Mouse (Mus musculus): Measurements from ENCODE around the gene S100pbp. TPM values are rescaled to one million over a fixed set of nuclear protein-coding genes. Genes with fewer than 3 reads are reported as not detected.

The S100pbp gene
- polyA plus RNA-seq, 1 experiment from 2014 or later = 24.3 TPM

DNA sequence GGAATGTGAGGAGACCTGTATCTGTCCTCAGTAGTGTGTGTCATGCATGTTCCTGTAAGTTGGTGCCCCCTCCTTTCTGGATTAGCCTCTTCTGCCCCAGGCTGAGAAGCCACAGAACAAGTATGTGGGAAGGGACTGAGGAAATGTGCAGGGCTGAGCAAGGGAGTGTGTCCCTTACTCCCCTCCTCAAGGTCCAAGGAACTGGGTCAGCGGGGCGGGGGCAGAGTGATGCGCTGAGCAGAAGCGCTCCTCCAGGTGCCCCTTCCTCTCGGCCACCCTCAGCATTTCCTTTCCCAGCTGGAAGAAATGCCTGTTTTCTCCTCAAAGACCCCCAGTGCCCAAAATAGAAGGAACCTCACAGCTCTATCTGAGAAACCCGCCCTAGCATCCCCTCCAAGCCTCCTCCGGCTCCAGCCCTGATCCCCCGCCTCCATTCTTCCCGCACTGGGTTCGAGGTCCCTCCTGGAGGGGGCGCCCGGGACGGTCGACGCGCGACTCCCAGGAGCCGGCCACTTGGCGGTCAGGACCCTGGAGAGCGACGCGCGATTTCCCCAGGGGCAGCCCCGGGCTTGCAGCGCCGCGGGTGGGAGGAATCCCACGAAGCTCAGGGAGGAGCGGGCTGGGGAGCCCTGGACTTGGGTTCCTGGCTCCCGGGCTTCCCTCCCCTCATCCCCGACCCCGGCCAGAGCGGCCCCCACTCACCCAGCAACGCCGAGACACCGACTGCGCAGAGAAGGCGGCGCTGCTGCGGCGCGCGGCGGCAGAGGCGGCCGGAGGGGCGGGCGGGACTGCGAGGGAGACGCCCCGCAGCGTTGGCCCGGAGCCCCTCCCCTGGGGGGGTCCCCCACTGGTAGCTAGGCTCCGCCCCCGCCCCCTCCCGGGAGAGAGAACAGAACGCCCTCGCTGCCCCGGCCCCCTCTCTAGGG, 68.7 kb downstream of the S100pbp start:
- peaks cover 30% of the 10 kb centered on the region for H3K4me1 ChIP-seq
- no peak overlapping the region for H3K27ac ChIP-seq
- 1% methylated on average over 59 of the region's 59 CpGs for WGBS
- peak; percentile 71 for ATAC-seq (replicated peaks; ENCODE audit: low FRiP score)
- H3K4me2 ChIP-seq = peak overlapping the region; percentile 91
- no peaks in the 10 kb centered on the region for H3K9me3 ChIP-seq (replicated peaks)
- peak overlapping the region; percentile 54 for H3K4me3 ChIP-seq (replicated peaks)
- H3K36me3 ChIP-seq = no peaks in the 10 kb centered on the region
- peaks cover 60% of the 10 kb centered on the region for H3K27me3 ChIP-seq
- H3K9ac ChIP-seq = 0 out of 2 replicates have a peak overlapping the region, but pooled peaks have one; percentile 9

DNA sequence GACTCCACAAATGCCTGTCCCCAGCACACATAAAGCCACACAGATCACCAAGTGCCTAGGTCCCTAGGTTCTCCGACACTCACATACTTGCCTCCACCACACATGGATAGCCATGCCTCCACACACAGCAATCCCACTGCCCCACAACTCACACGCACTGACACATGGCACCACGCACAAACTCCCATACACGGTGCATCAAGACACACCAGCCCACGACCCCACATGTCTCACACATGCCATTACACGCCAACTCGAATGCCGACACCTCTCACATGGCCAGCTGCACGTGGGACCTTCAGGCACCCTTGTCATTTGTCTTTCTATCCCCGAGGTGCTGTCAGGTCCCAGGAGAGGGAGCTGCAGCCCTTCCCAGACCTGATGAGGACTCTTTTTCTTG, 69.8 kb downstream of the S100pbp start:
- Histone ChIP-seq H3K4me2 (no peak overlapping the region), H3K4me1 (peaks cover 26% of the 10 kb centered on the region), H3K27ac (no peak overlapping the region), H3K4me3 (replicated peaks) (no peak overlapping the region), H3K36me3 (no peaks in the 10 kb centered on the region), H3K9ac (no peak overlapping the region), H3K27me3 (peaks cover 60% of the 10 kb centered on the region), H3K9me3 (replicated peaks) (no peaks in the 10 kb centered on the region)
- no peak for ATAC-seq (replicated peaks; ENCODE audit: low FRiP score)
- 74% methylated on average over 10 of the region's 10 CpGs for WGBS

DNA sequence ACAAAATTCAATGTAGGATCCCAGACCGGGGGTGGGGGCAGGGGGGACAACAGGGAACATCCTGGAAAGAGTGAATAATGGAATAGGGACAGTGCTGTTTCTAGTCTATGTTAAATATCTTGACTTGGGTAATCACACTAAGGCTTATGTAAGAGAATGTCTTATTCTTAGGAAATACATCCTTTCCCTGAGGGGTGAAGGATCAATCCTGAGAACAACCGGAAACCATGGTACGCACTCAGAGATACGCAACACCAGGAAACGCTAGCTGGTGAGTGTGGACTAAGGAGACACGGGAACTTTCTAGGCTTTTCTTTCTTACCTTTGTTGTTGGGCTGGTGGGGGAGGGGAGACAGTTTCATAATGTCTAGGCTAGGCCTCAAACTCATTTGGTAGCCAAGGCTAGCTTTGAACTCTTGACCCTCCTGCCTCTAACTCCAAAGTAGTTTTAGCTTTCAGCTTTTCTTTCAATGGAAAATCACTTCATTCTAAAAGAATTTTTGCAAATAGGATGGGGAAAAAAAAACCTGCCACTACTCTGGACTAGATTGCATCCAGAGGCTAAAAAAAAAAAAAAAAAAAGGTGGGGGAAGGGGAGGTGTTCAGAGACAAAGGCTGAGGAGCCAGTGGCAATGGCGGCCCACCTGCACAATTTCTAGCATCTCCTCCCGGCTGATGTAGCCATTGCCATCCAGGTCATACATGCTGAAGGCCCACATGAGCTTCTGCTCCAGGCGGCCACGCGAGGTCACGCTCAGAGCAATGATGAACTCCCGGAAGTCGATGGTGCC, 71.6 kb downstream of the S100pbp start:
- ATAC-seq (replicated peaks; ENCODE audit: low FRiP score) = no peak
- H3K4me3 ChIP-seq (replicated peaks) = no peak overlapping the region

DNA sequence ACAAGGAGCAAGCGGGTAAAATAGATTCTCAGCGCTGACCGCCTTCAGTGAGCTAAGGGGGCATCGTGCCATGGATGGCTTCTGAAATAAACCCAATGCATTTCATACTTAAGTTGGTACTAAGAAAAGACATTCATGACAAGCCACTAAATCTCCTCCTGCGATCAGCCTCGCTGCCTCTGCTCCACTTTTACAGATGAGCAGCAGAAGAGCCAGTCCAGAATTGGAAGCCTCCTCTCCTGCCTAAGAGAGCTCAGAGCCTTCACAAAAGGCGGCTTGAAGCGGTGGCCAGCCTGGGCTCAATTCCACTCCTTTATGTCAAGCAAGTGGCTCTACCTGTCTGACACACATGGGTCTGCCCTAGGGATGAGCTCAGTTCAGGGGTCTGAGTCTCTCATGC, 72.8 kb downstream of the S100pbp start:
- Histone ChIP-seq H3K9me3 (replicated peaks) (no peaks in the 10 kb centered on the region), H3K27ac (no peak overlapping the region), H3K4me3 (replicated peaks) (no peak overlapping the region), H3K36me3 (no peaks in the 10 kb centered on the region), H3K27me3 (peaks cover 43% of the 10 kb centered on the region), H3K4me1 (peaks cover 44% of the 10 kb centered on the region), H3K9ac (no peak overlapping the region), H3K4me2 (no peak overlapping the region)
- no peak for ATAC-seq (replicated peaks; ENCODE audit: low FRiP score)
- WGBS = 95% methylated on average over 8 of the region's 8 CpGs

More for the DNA sequence above, 71.6 kb downstream of the S100pbp start:
- H3K4me1 ChIP-seq = peaks cover 33% of the 10 kb centered on the region
- H3K4me2 ChIP-seq = no peak overlapping the region
- no peaks in the 10 kb centered on the region for H3K9me3 ChIP-seq (replicated peaks)
- WGBS = 89% methylated on average over 14 of the region's 14 CpGs
- H3K9ac ChIP-seq = no peak overlapping the region
- no peaks in the 10 kb centered on the region for H3K36me3 ChIP-seq
- H3K27me3 ChIP-seq = peaks cover 54% of the 10 kb centered on the region
- no peak overlapping the region for H3K27ac ChIP-seq

- no peak overlapping the region for H3K27ac ChIP-seq
- H3K4me3 ChIP-seq (replicated peaks) = no peak overlapping the region
- H3K4me1 ChIP-seq = peaks cover 56% of the 10 kb centered on the region
- H3K36me3 ChIP-seq = no peaks in the 10 kb centered on the region
- no peak overlapping the region for H3K9ac ChIP-seq
- H3K4me2 ChIP-seq = no peak overlapping the region
- peak; percentile 72 for ATAC-seq (replicated peaks; ENCODE audit: low FRiP score)
- peaks cover 19% of the 10 kb centered on the region for H3K27me3 ChIP-seq
- WGBS = 32% methylated on average over 28 of the region's 28 CpGs
- H3K9me3 ChIP-seq (replicated peaks) = no peaks in the 10 kb centered on the region
Measured at GRCm38 (mm10) chr4:129113083-129113988, 76.2 kb downstream of the S100pbp start.

GRCm38 (mm10) chr4:129112231-129112630, 77.3 kb downstream of the S100pbp start:
- H3K4me3 ChIP-seq (replicated peaks) = no peak overlapping the region
- 17% methylated on average over 12 of the region's 13 CpGs for WGBS
- no peak; the same call in 1 of the 2 replicates for ATAC-seq (replicated peaks; ENCODE audit: low FRiP score)
- no peaks in the 10 kb centered on the region for H3K36me3 ChIP-seq
- H3K9me3 ChIP-seq (replicated peaks) = no peaks in the 10 kb centered on the region
- no peak overlapping the region for H3K9ac ChIP-seq
- H3K4me2 ChIP-seq = peak overlapping the region; percentile 35
- peaks cover 19% of the 10 kb centered on the region for H3K27me3 ChIP-seq
- peaks cover 60% of the 10 kb centered on the region for H3K4me1 ChIP-seq
- no peak overlapping the region for H3K27ac ChIP-seq

DNA sequence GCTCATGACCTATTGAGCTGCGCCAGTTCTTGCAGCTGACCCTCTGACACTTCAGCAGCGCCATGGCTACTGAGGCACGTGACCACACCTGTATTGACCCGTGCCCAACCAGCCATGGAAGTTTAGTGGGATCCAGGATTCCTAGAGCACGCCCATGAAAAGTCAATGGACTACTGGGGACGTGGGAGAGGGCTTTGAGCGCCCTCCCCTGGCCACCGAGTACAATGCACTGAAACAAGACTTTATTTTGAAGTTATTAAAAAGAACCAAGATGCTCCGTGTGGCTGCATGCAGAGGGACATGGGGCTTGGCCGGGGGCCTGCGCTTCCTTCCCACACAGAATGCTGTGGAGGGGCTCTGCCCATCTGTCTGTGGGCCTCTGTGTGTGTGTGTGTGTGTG, 78.2 kb downstream of the S100pbp start:
- H3K4me1 ChIP-seq = peaks cover 64% of the 10 kb centered on the region
- ATAC-seq (replicated peaks; ENCODE audit: low FRiP score) = no peak
- peaks cover 24% of the 10 kb centered on the region for H3K27me3 ChIP-seq
- no peak overlapping the region for H3K9ac ChIP-seq
- no peaks in the 10 kb centered on the region for H3K36me3 ChIP-seq
- no peak overlapping the region for H3K27ac ChIP-seq
- no peak overlapping the region for H3K4me2 ChIP-seq
- no peaks in the 10 kb centered on the region for H3K9me3 ChIP-seq (replicated peaks)
- WGBS = 44% methylated on average over 11 of the region's 11 CpGs
- H3K4me3 ChIP-seq (replicated peaks) = no peak overlapping the region

- WGBS = 83% methylated on average over 6 of the region's 6 CpGs
- Histone ChIP-seq H3K4me3 (replicated peaks) (no peak overlapping the region), H3K4me1 (peaks cover 69% of the 10 kb centered on the region), H3K27ac (no peak overlapping the region), H3K36me3 (no peaks in the 10 kb centered on the region), H3K9me3 (replicated peaks) (no peaks in the 10 kb centered on the region), H3K4me2 (no peak overlapping the region), H3K27me3 (peaks cover 26% of the 10 kb centered on the region), H3K9ac (no peak overlapping the region)
- no peak for ATAC-seq (replicated peaks; ENCODE audit: low FRiP score)
Measured at GRCm38 (mm10) chr4:129110804-129111203, 78.7 kb downstream of the S100pbp start.

- H3K4me1 ChIP-seq = peaks cover 67% of the 10 kb centered on the region
- H3K36me3 ChIP-seq = no peaks in the 10 kb centered on the region
- 0 out of 2 replicates have a peak overlapping the region, but pooled peaks have one; percentile 33 for H3K27ac ChIP-seq
- ATAC-seq (replicated peaks; ENCODE audit: low FRiP score) = no peak
- WGBS = 49% methylated on average over 7 of the region's 7 CpGs
- H3K9me3 ChIP-seq (replicated peaks) = no peaks in the 10 kb centered on the region
- no peak overlapping the region for H3K9ac ChIP-seq
- H3K27me3 ChIP-seq = peaks cover 31% of the 10 kb centered on the region
- H3K4me3 ChIP-seq (replicated peaks) = no peak overlapping the region
- H3K4me2 ChIP-seq = no peak overlapping the region
Measured at GRCm38 (mm10) chr4:129108624-129109023, 80.9 kb downstream of the S100pbp start.

DNA sequence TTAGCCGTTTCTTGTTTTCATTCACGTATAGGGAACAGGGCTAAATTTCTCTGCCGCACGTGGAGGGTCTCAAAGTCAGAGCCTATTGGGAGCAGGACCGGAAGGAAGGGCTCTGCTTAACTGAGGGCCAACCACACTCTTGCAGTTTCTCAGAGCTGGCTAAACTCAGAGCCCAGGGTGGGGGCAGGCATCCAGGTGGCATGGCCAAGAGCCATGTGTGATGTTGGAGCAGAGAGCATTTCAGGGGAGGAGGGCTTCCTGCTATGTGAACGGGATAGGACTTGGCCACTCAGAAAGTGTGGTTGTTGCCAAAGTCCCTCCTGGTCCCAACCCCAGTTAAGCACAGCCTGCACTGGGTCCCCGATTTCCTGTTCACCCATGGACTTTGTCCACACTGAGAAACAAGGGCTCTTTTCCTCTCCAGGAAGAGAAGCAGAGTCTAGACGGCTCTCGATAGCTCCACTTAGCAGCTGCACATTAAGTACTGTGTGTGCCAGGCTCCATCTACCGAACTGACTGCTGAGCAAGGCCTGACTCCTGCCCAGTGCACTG, 82.1 kb downstream of the S100pbp start:
- H3K9me3 ChIP-seq (replicated peaks) = no peaks in the 10 kb centered on the region
- 73% methylated on average over 10 of the region's 10 CpGs for WGBS
- no peak for ATAC-seq (replicated peaks; ENCODE audit: low FRiP score)
- no peak overlapping the region for H3K4me2 ChIP-seq
- H3K27me3 ChIP-seq = peaks cover 38% of the 10 kb centered on the region
- no peak overlapping the region for H3K27ac ChIP-seq
- H3K9ac ChIP-seq = no peak overlapping the region
- no peak overlapping the region for H3K4me3 ChIP-seq (replicated peaks)
- peaks cover 55% of the 10 kb centered on the region for H3K4me1 ChIP-seq
- no peaks in the 10 kb centered on the region for H3K36me3 ChIP-seq

GRCm38 (mm10) chr4:129106073-129106472, 83.5 kb downstream of the S100pbp start:
- WGBS = 23% methylated on average over 9 of the region's 9 CpGs
- H3K9ac ChIP-seq = peak overlapping the region; percentile 37; the same call in 1 of the 2 replicates
- peak overlapping the region; percentile 64 for H3K4me2 ChIP-seq
- H3K4me1 ChIP-seq = peaks cover 42% of the 10 kb centered on the region
- ATAC-seq (replicated peaks; ENCODE audit: low FRiP score) = no peak
- H3K27ac ChIP-seq = no peak overlapping the region
- no peaks in the 10 kb centered on the region for H3K9me3 ChIP-seq (replicated peaks)
- peak overlapping the region; percentile 35 for H3K4me3 ChIP-seq (replicated peaks)
- H3K27me3 ChIP-seq = peaks cover 38% of the 10 kb centered on the region
- no peaks in the 10 kb centered on the region for H3K36me3 ChIP-seq

Measured in kidney, embryonic 15.5 days (tissue).